Mouse (Mus musculus) kidney, postnatal 0 days (tissue): ENCODE results near the gene Olfr310. TPM values are rescaled to one million over a fixed set of nuclear protein-coding genes. Genes with fewer than 3 reads are reported as not detected.

Experiments used
- ATAC-seq: fragments of 200-750 bp; cut with Nextera tagmentation; replicated peaks from 2 replicates; pipeline ENCODE4 v1.8.0; 2017; ENCODE audit warnings: low read depth, moderate number of reproducible peaks, moderate TSS enrichment, moderate library complexity; ENCODE audit not compliant: low FRiP score
- DNase-seq: peaks from one replicate; pipeline ENCODE4 v3.0.0-alpha.2; 2016; ENCODE audit warnings: low spot score
- H3K27ac ChIP-seq: fragments of 300-500 bp; sonication (generic); 2 replicates; pipeline ENCODE4 v1.5.1; 2014; ENCODE audit warnings: mild to moderate bottlenecking
- H3K27me3 ChIP-seq: fragments of 300-500 bp; sonication (generic); 2 replicates; pipeline ENCODE4 v1.6.1; 2014; ENCODE audit warnings: low read length, mixed read lengths; ENCODE audit not compliant: insufficient read depth
- H3K36me3 ChIP-seq: fragments of 300-500 bp; sonication (generic); 2 replicates; pipeline ENCODE4 v1.6.1; 2014; ENCODE audit warnings: low read length, mixed read lengths; ENCODE audit not compliant: insufficient read depth
- H3K4me1 ChIP-seq: fragments of 300-500 bp; sonication (generic); replicated peaks from 2 replicates; pipeline ENCODE4 v1.6.1; 2014; ENCODE audit warnings: antibody characterized with exemption, low read length, mixed read lengths; ENCODE audit not compliant: insufficient read depth
- H3K4me2 ChIP-seq: fragments of 300-500 bp; sonication (generic); 2 replicates; pipeline ENCODE4 v1.6.1; 2014; ENCODE audit warnings: mild to moderate bottlenecking, low read length, moderate library complexity, mixed read lengths
- H3K4me3 ChIP-seq: fragments of 300-500 bp; sonication (generic); replicated peaks from 2 replicates; pipeline ENCODE4 v1.5.1; 2014; ENCODE audit warnings: low read depth, low read length
- H3K9ac ChIP-seq: fragments of 300-500 bp; sonication (generic); 2 replicates; pipeline ENCODE4 v1.6.1; 2014; ENCODE audit warnings: low read depth, low read length
- H3K9me3 ChIP-seq: fragments of 300-500 bp; sonication (generic); replicated peaks from 2 replicates; pipeline ENCODE4 v1.6.1; 2016; ENCODE audit warnings: low read length, inconsistent platforms, mixed read lengths
- CTCF ChIP-seq: IDR thresholded peaks from 2 replicates; pipeline ENCODE4 v1.5.1; 2016; ENCODE audit warnings: antibody characterized with exemption, low read depth, mild to moderate bottlenecking, moderate library complexity
- WGBS: fragments of 180-500 bp; shearing (Covaris S2); extraction: QIAGEN DNeasy Blood & Tissue Kit; methylation state at CpG from one replicate; pipeline ENCODE4 v1.1.7; 2014; 5-methylcytosine and 5-hydroxymethylcytosine counted together
- microRNA-seq: library from miRNA; unstranded; fragments of <30 nt; microRNA quantifications from one replicate; pipeline ENCODE4, GENCODE M21; 2016
- polyA plus RNA-seq: library from polyadenylated mRNA; unstranded; fragments of >200 nt; fragmentation: Nextera tagmentation; extraction: Ambion mirVana; gene quantifications from 2 replicates; pipeline ENCODE4 v1.2.1, GENCODE M21; 2015

Gene Olfr310
- not detected in 2 replicates for polyA plus RNA-seq

DNA sequence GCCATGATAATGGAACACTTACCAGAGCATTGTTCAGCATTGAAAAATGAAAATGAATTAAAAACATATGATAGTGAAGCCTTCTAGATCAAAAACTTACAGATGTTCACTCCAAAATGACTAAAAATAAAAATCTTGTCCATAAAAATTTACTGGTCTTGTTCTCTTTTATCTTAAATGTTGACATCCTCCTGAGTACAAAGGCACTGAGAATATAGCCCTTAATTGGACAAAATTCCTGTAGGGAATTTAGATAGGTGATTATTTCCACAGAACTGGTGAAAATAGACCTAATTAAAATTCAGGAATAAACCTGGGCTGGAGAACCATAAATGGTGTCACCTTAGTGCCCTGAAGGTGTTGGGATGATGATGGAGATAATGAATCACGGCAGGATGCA lies at the start of gene Olfr310:
TSS of gene Olfr310 (minus strand) at position 101 of the 400 bp plus-strand sequence.
- 67% methylated on average over 1 of the region's 1 CpGs for WGBS

DNA sequence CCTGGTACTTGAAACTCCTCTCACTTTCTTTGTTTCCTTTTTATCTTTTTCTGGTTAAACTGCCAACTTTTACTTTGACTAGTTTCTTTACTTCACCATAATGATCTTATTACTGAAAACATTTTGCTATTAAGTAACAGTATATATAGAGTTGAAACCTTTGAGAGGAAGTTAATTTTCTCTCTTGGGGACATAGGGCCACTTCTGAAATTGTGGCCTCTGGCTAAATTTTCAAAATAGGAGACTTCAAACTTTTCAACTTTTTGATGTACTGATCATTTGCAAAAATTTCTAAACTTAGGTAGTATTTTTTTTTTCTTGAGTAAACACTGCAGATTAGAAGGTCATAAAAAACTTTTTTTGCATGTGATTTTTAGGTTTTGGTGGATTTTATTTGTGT lies 48.6 kb upstream of the Olfr310 start, which contains the start of gene Olfr308:
TSS of gene Olfr308 (minus strand) at position 101 of the 400 bp plus-strand sequence.
- Histone ChIP-seq H3K4me3 (no peak within 1 kb of the TSS), H3K27ac (no peak within 1 kb of the TSS), H3K9me3 (no peaks in the 10 kb centered on the region), H3K36me3 (no peaks in the 10 kb centered on the region), H3K9ac (no peak within 1 kb of the TSS), H3K27me3 (no peaks in the 10 kb centered on the region), H3K4me1 (no peaks in the 10 kb centered on the region), H3K4me2 (no peak within 1 kb of the TSS)
- ATAC-seq (no peak), DNase-seq (no peak)
- no peak for TF ChIP-seq CTCF

More for the DNA sequence above, at the start of gene Olfr310:
- Histone ChIP-seq H3K4me1 (no peaks in the 10 kb centered on the region), H3K9ac (no peak within 1 kb of the TSS), H3K4me2 (no peak within 1 kb of the TSS), H3K27me3 (no peaks in the 10 kb centered on the region), H3K9me3 (no peaks in the 10 kb centered on the region), H3K27ac (no peak within 1 kb of the TSS), H3K36me3 (no peaks in the 10 kb centered on the region), H3K4me3 (no peak within 1 kb of the TSS)
- ATAC-seq (no peak), DNase-seq (no peak)
- no peak for TF ChIP-seq CTCF

DNA sequence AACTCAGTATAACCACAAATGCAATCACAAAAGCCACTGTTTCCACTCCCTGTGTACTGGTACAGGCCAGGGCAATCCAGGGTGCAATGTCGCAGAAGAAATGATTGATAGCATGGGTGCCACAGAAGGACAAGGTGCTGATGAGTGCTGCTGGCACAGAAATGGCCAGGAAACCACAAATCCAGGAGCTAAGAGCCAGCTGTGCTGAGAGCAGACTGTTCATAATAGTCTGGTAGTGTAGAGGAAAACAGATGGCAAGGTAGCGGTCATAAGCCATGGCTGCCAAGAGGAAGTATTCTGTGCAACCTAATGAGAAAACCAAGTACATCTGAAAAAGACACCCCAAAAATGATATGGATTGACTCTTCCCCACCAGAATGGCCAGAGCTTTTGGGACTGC lies 44.4 kb upstream of the Olfr310 start:
- no peak overlapping the region for H3K9ac ChIP-seq
- no peak for TF ChIP-seq CTCF

DNA sequence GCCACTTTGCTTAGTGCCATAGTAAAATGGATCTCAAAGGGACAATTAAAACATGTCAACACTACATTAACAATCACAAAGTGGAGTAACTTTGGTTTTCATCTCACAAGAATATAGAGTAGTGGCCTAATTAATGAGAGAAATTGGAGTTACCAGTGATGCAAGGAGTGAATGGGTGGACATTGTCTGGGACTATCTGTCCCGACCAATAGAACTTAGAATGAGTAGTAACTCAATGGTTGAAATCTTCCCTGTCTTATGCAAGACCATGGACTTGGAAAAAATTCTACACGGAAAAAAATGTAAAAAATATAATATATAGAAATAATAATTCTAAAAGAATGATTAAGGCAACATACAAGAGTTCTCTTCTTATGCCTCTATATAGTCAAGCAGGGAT lies 36.6 kb upstream of the Olfr310 start, which contains the start of gene Olfr309:
TSS of gene Olfr309 (minus strand) at position 101 of the 400 bp plus-strand sequence.
- H3K4me3 ChIP-seq = no peak within 1 kb of the TSS
- H3K27ac ChIP-seq = no peak within 1 kb of the TSS
- no peaks in the 10 kb centered on the region for H3K36me3 ChIP-seq
- no peak for DNase-seq
- no peak for TF ChIP-seq CTCF
- H3K9ac ChIP-seq = no peak within 1 kb of the TSS
- no peaks in the 10 kb centered on the region for H3K27me3 ChIP-seq
- ATAC-seq = no peak
- WGBS = 76% methylated on average over 2 of the region's 2 CpGs
- H3K4me2 ChIP-seq = no peak within 1 kb of the TSS
- H3K9me3 ChIP-seq = no peaks in the 10 kb centered on the region
- H3K4me1 ChIP-seq = no peaks in the 10 kb centered on the region

More for the DNA sequence above, 44.4 kb upstream of the Olfr310 start:
- Histone ChIP-seq H3K9me3 (no peaks in the 10 kb centered on the region), H3K4me1 (no peaks in the 10 kb centered on the region), H3K27ac (no peak overlapping the region), H3K4me2 (no peak overlapping the region), H3K4me3 (no peak overlapping the region), H3K27me3 (no peaks in the 10 kb centered on the region), H3K36me3 (no peaks in the 10 kb centered on the region)
- ATAC-seq (no peak), DNase-seq (no peak)
- WGBS = 89% methylated on average over 2 of the region's 2 CpGs

DNA sequence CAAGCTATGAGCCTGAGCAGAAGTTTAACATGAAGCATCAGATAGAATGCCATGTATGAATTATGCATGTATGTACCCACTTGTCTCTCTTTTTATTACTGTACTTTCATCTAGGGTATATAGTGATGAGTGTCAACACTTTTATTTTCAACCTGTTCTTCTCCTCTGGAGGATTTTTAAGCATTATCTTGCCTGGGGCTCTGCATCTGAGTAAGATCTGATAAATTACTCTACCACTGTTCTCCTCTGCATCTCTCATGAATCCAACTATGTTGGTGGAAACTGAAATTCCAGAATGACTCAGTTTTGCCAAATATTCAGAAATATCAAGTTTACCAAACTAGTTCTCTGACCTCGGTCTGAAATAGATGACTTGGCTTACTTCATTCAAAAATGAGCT lies 30.8 kb downstream of the Olfr310 start, which contains the start of gene Vmn2r76:
TSS of gene Vmn2r76 (minus strand) at position 101 of the 400 bp plus-strand sequence.
- Histone ChIP-seq H3K9ac (no peak within 1 kb of the TSS), H3K4me1 (no peaks in the 10 kb centered on the region), H3K4me2 (no peak within 1 kb of the TSS), H3K27ac (no peak within 1 kb of the TSS), H3K4me3 (no peak within 1 kb of the TSS), H3K36me3 (no peaks in the 10 kb centered on the region), H3K27me3 (no peaks in the 10 kb centered on the region), H3K9me3 (no peaks in the 10 kb centered on the region)
- ATAC-seq (no peak), DNase-seq (no peak)
- WGBS = 68% methylated on average over 1 of the region's 1 CpGs
- no peak for TF ChIP-seq CTCF

Small RNAs within 50 kb of the gene (microRNA-seq; reads per million reads assigned to microRNA genes)
- not detected for gene Gm23192

Other genes with a start within 250 kb of the Olfr310 start
- not detected in 2 replicates for gene Vmn2r75, start 105.4 kb downstream of the Olfr310 start, polyA plus RNA-seq
- gene Vmn2r76, start 30.9 kb downstream of the Olfr310 start, polyA plus RNA-seq = not detected in 2 replicates
- not detected in 2 replicates for gene Olfr309, start 36.5 kb upstream of the Olfr310 start, polyA plus RNA-seq
- not detected in 2 replicates for gene Olfr308, start 48.5 kb upstream of the Olfr310 start, polyA plus RNA-seq
- gene Olfr307, start 60.4 kb upstream of the Olfr310 start, polyA plus RNA-seq = not detected in 2 replicates
- not detected in 2 replicates for gene Olfr305, start 89.8 kb upstream of the Olfr310 start, polyA plus RNA-seq
- gene Olfr304, start 109.5 kb upstream of the Olfr310 start, polyA plus RNA-seq = not detected in 2 replicates
- gene Olfr303, start 120.6 kb upstream of the Olfr310 start, polyA plus RNA-seq = not detected in 2 replicates
- not detected in 2 replicates for gene Olfr301, start 126.7 kb upstream of the Olfr310 start, polyA plus RNA-seq
- gene Olfr299, start 182.7 kb upstream of the Olfr310 start, polyA plus RNA-seq = not detected in 2 replicates
- not detected in 2 replicates for gene Olfr298, start 215.3 kb upstream of the Olfr310 start, polyA plus RNA-seq
- gene Olfr297, start 242.8 kb upstream of the Olfr310 start, polyA plus RNA-seq = not detected in 2 replicates